Mouse (Mus musculus) olfactory bulb, adult 2 months (tissue): ENCODE data around the gene Pilrb2.

Source experiments
- CTCF ChIP-seq: fragments of 200-500 bp; IDR thresholded peaks from 2 replicates; pipeline ENCODE4 v1.5.1; 2012; ENCODE audit warnings: low read depth, mild to moderate bottlenecking, low read length, moderate library complexity; ENCODE audit not compliant: insufficient read depth
- POLR2A ChIP-seq: fragments of 200-500 bp; IDR thresholded peaks from 2 replicates; pipeline ENCODE4 v1.6.1; 2012; ENCODE audit warnings: mild to moderate bottlenecking, low read depth, low read length, moderate library complexity; ENCODE audit not compliant: insufficient read depth

- TF ChIP-seq CTCF (no peak), POLR2A (no peak)
Observed at GRCm38 (mm10) chr5:137825971-137826370, 45.6 kb downstream of the Pilrb2 start.
